Mouse (Mus musculus): Measurements from ENCODE around the gene Pgm2.

Gene Pgm2

GRCm38 (mm10) chr5:64092748-64093292 lies at the start of gene Pgm2:
Gene Pgm2, plus strand, starts transcription at chr5:64092950.
- DNase-seq (ENCODE audit: low spot score) = peak; percentile 82

GRCm38 (mm10) chr5:64043694-64044453 lies 48.9 kb upstream of the Pgm2 start:
- no peak for DNase-seq (ENCODE audit: low spot score)

- no peak for DNase-seq (ENCODE audit: low spot score)
These were observed 48.0 kb upstream of the Pgm2 start for GRCm38 (mm10) chr5:64044790-64045189.

- peak; percentile 65 for DNase-seq (ENCODE audit: low spot score)
These were observed 47.2 kb upstream of the Pgm2 start for GRCm38 (mm10) chr5:64045502-64045901.

- DNase-seq (ENCODE audit: low spot score) = no peak
These were observed 45.8 kb upstream of the Pgm2 start for GRCm38 (mm10) chr5:64046995-64047394.

- no peak for DNase-seq (ENCODE audit: low spot score)
These were observed 44.8 kb upstream of the Pgm2 start for GRCm38 (mm10) chr5:64047921-64048320.

- no peak for DNase-seq (ENCODE audit: low spot score)
These were observed 44.1 kb upstream of the Pgm2 start for GRCm38 (mm10) chr5:64048605-64049004.

- DNase-seq (ENCODE audit: low spot score) = no peak
These were observed 43.5 kb upstream of the Pgm2 start for GRCm38 (mm10) chr5:64049256-64049655.

- no peak for DNase-seq (ENCODE audit: low spot score)
These were observed 39.7 kb upstream of the Pgm2 start for GRCm38 (mm10) chr5:64053010-64053409.

- no peak for DNase-seq (ENCODE audit: low spot score)
These were observed 36.5 kb upstream of the Pgm2 start for GRCm38 (mm10) chr5:64056210-64056609.

GRCm38 (mm10) chr5:64060881-64061280 lies 31.9 kb upstream of the Pgm2 start:
- DNase-seq (ENCODE audit: low spot score) = no peak

GRCm38 (mm10) chr5:64061643-64062042 lies 31.1 kb upstream of the Pgm2 start:
- no peak for DNase-seq (ENCODE audit: low spot score)

GRCm38 (mm10) chr5:64062882-64063621 lies 29.7 kb upstream of the Pgm2 start:
- no peak for DNase-seq (ENCODE audit: low spot score)

- no peak for DNase-seq (ENCODE audit: low spot score)
These were observed 29.0 kb upstream of the Pgm2 start for GRCm38 (mm10) chr5:64063622-64064355.

- no peak for DNase-seq (ENCODE audit: low spot score)
These were observed 28.3 kb upstream of the Pgm2 start for GRCm38 (mm10) chr5:64064401-64064800.

- no peak for DNase-seq (ENCODE audit: low spot score)
These were observed 27.2 kb upstream of the Pgm2 start for GRCm38 (mm10) chr5:64065497-64066046.

GRCm38 (mm10) chr5:64066159-64066558 lies 26.6 kb upstream of the Pgm2 start:
- no peak for DNase-seq (ENCODE audit: low spot score)

GRCm38 (mm10) chr5:64067576-64067975 lies 25.2 kb upstream of the Pgm2 start:
- DNase-seq (ENCODE audit: low spot score) = no peak

- DNase-seq (ENCODE audit: low spot score) = peak; percentile 56
These were observed 22.6 kb upstream of the Pgm2 start for GRCm38 (mm10) chr5:64070081-64070673.

- no peak for DNase-seq (ENCODE audit: low spot score)
These were observed 21.8 kb upstream of the Pgm2 start for GRCm38 (mm10) chr5:64070742-64071476.

- DNase-seq (ENCODE audit: low spot score) = no peak
These were observed 18.3 kb upstream of the Pgm2 start for GRCm38 (mm10) chr5:64074455-64074854.

Measured in ovary, postnatal 36 days (tissue).